ENCODE assay signal across 8 mouse cellular contexts in the genomic region with DNA sequence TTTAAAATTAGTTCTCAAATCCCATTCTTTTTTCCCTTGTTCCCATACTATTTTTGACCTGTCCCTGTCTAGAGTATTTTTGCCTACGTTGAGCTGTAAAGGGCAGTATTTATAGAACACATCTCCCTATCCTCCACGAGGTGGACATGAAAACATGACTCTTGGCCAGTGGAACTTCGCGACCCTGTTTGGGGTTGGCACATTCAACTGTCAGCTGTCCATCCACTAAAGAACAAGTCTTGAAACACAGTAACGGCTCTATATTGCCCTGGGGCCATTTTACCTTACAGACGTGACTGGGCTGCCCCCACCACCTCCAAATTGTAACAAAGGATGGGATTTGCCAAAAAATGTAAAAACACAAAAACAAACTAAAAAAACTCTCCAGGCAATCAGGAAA. TPM values are rescaled to one million over a fixed set of nuclear protein-coding genes. Genes with fewer than 3 reads are reported as not detected.
DNase-seq lines count a peak whose midpoint lies in the region; ATAC-seq and TF ChIP-seq lines count a peak whose summit lies in the region.

No protein-coding gene starts in this region.

- H3K27ac ChIP-seq in limb, embryonic 13.5 days: peak overlapping the region; percentile 100

- H3K36me3 ChIP-seq in G1E (replicated peaks): peaks cover 8% of the 10 kb centered on the region
- H3K36me3 ChIP-seq in limb, embryonic 13.5 days: peaks cover 21% of the 10 kb centered on the region

- H3K9me3 ChIP-seq in G1E (replicated peaks): no peaks in the 10 kb centered on the region
- no peaks in the 10 kb centered on the region for H3K9me3 ChIP-seq in limb, embryonic 13.5 days

- 0 out of 2 replicates have a peak, but pooled peaks have one; percentile 7 for ATAC-seq in G1E (ENCODE audit: extremely low read depth, insufficient number of reproducible peaks, low FRiP score, poor library complexity, severe bottlenecking)
- no peak; the same call in 1 of the 2 replicates for ATAC-seq in limb, embryonic 13.5 days (ENCODE audit: low FRiP score, low read depth)

- H3K4me3 ChIP-seq in G1E (ENCODE audit: low read depth, low read length): peak overlapping the region; percentile 91
- H3K4me3 ChIP-seq in limb, embryonic 13.5 days: peak overlapping the region; percentile 84

- H3K27me3 ChIP-seq in G1E (ENCODE audit: insufficient read depth, low read length): peaks cover 4% of the 10 kb centered on the region; the same call in 1 of the 2 replicates
- H3K27me3 ChIP-seq in limb, embryonic 13.5 days: no peaks in the 10 kb centered on the region

- H3K4me2 ChIP-seq in limb, embryonic 13.5 days (replicated peaks): peak overlapping the region; percentile 73

- H3K4me1 ChIP-seq in G1E (ENCODE audit: insufficient read depth, low read depth, low read length): peaks cover 14% of the 10 kb centered on the region
- H3K4me1 ChIP-seq in limb, embryonic 13.5 days: peaks cover 21% of the 10 kb centered on the region

- peak; percentile 50 to 66 for DNase-seq in cerebellum, postnatal 10 days
- no peak for DNase-seq in cerebellum, adult 11-12 months
- peak; percentile 3 for DNase-seq in G1E (ENCODE audit: low spot score)
- DNase-seq in gastrocnemius, postnatal 10 days: peak; percentile 10
- DNase-seq in retina, embryonic 14.5 days (ENCODE audit: low spot score): peak; percentile 44
- DNase-seq in adrenal gland, adult 8-10 months: no peak
- no peak for DNase-seq in right cerebral cortex, adult 18-20 months

- 0% methylated on average over 6 of the region's 6 CpGs for WGBS in limb, embryonic 13.5 days

- no peak for TF ChIP-seq CTCF in G1E (IDR thresholded peaks at IDR 0.05; ENCODE audit: low read depth, low read length)

- peak overlapping the region; percentile 99 for H3K9ac ChIP-seq in limb, embryonic 13.5 days

RNA-seq across cellular contexts. Expression of a gene that starts 1.0 kb away (rescaled TPM):
- total RNA-seq in G1E (2014; fragmentation: Nextera tagmentation) (38.6 and 49.9 TPM in 2 replicates), G1E (2017) (19.2 and 23.7 TPM in 2 replicates)
- polyA plus RNA-seq in G1E (2012): 7.1 and 9.9 TPM in 2 replicates
- 10 to 100 TPM; 23.1 to 26.0 TPM for total RNA-seq in gastrocnemius, postnatal 10 days (2021)
- polyA plus RNA-seq in limb, embryonic 13.5 days (2015; fragmentation: Nextera tagmentation; extraction: Ambion mirVana): 51.2 and 51.3 TPM in 2 replicates
- total RNA-seq in adrenal gland, adult 8-10 months (2022): 10 to 100 TPM in 2 of 4 experiments, 1 to 10 TPM in 2; 5.7 to 13.8 (median 8.9) TPM

RNA-seq across cellular contexts. Expression of a gene that starts 24.2 kb away (rescaled TPM):
- total RNA-seq in G1E (2014; fragmentation: Nextera tagmentation) (not detected in 2 replicates), G1E (2017) (0.93 TPM in 1 of 2 replicates, not detected in the other)
- not detected in 2 replicates for polyA plus RNA-seq in G1E (2012)
- total RNA-seq in gastrocnemius, postnatal 10 days (2021): not detected
- polyA plus RNA-seq in limb, embryonic 13.5 days (2015; fragmentation: Nextera tagmentation; extraction: Ambion mirVana): 0.84 and 0.93 TPM in 2 replicates
- total RNA-seq in adrenal gland, adult 8-10 months (2022): under 1 TPM in 1 of 4 experiments, not detected in 3; 0.74 TPM

Comparison
In these comparisons a context has a peak if more than half of its experiments do, and no peak if none do; other contexts are left out.
1. DNase-seq: peak in cerebellum, postnatal 10 days (2 of 2), G1E (single experiment), gastrocnemius, postnatal 10 days (single experiment) and retina, embryonic 14.5 days (single experiment); none in cerebellum, adult 11-12 months (single experiment), adrenal gland, adult 8-10 months (single experiment) and right cerebral cortex, adult 18-20 months (single experiment).